Mouse (Mus musculus) forebrain, postnatal 0 days (tissue): ENCODE data around the gene Cyfip2. TPM values are rescaled to one million over a fixed set of nuclear protein-coding genes. Genes with fewer than 3 reads are reported as not detected.
A peak's percentile ranks its signal among the peaks of the same experiment; 100 is the strongest.

Source experiments
- ATAC-seq: fragments of 200-750 bp; cut with Nextera tagmentation; 2 replicates; pipeline ENCODE4 v1.8.0; 2017; ENCODE audit warnings: mild to moderate bottlenecking, moderate library complexity
- DNase-seq: peaks from one replicate; pipeline ENCODE4 v3.0.0-alpha.2; 2015
- H3K27ac ChIP-seq: fragments of 300-500 bp; sonication (generic); 2 replicates; pipeline ENCODE4 v1.5.1; 2014; ENCODE audit warnings: low read depth, mild to moderate bottlenecking, antibody characterized with exemption, low read length, moderate library complexity, mixed read lengths
- H3K27me3 ChIP-seq: fragments of 300-500 bp; sonication (generic); 2 replicates; pipeline ENCODE4 v1.6.1; 2014; ENCODE audit warnings: mild to moderate bottlenecking, low read length, mixed read lengths; ENCODE audit not compliant: insufficient read depth
- H3K36me3 ChIP-seq: fragments of 300-500 bp; sonication (generic); 2 replicates; pipeline ENCODE4 v1.6.1; 2014; ENCODE audit warnings: mild to moderate bottlenecking, moderate library complexity; ENCODE audit not compliant: insufficient read depth
- H3K4me1 ChIP-seq: fragments of 300-500 bp; sonication (generic); 2 replicates; pipeline ENCODE4 v1.6.1; 2014; ENCODE audit warnings: antibody characterized with exemption; ENCODE audit not compliant: insufficient read depth
- H3K4me2 ChIP-seq: fragments of 300-500 bp; sonication (generic); 2 replicates; pipeline ENCODE4 v1.6.1; 2014; ENCODE audit warnings: low read depth, mild to moderate bottlenecking, moderate library complexity
- H3K4me3 ChIP-seq: fragments of 300-500 bp; sonication (generic); 2 replicates; pipeline ENCODE4 v1.5.1; 2014; ENCODE audit warnings: low read depth, low read length, mixed read lengths
- H3K9ac ChIP-seq: fragments of 300-500 bp; sonication (generic); 2 replicates; pipeline ENCODE4 v1.6.1; 2014; ENCODE audit warnings: mild to moderate bottlenecking
- H3K9me3 ChIP-seq: fragments of 300-500 bp; sonication (generic); 2 replicates; pipeline ENCODE4 v1.6.1; 2016; ENCODE audit warnings: low read length
- CTCF ChIP-seq: sonication (generic); IDR thresholded peaks from 2 replicates; pipeline ENCODE4 v1.5.1; 2016; ENCODE audit warnings: antibody characterized with exemption, control low read depth, low read depth
- WGBS: fragments of 180-500 bp; shearing (Covaris S2); extraction: QIAGEN DNeasy Blood & Tissue Kit; methylation state at CpG from one replicate; pipeline ENCODE4 v1.1.7; 2014; 5-methylcytosine and 5-hydroxymethylcytosine counted together
- polyA plus RNA-seq: library from polyadenylated mRNA; unstranded; fragments of >200 nt; fragmentation: Nextera tagmentation; extraction: Ambion mirVana; gene quantifications from 2 replicates; pipeline ENCODE4 v1.2.1, GENCODE M21; 2015
- total RNA-seq: library from RNA; depleted of rRNA; stranded (reverse); fragments of >200 nt; gene quantifications from 2 replicates; pipeline ENCODE4 v1.2.3, GENCODE M21; 2014

Gene Cyfip2
- total and polyA plus RNA-seq, 2 experiments from 2014 or later = 75.8 to 114 TPM

DNA sequence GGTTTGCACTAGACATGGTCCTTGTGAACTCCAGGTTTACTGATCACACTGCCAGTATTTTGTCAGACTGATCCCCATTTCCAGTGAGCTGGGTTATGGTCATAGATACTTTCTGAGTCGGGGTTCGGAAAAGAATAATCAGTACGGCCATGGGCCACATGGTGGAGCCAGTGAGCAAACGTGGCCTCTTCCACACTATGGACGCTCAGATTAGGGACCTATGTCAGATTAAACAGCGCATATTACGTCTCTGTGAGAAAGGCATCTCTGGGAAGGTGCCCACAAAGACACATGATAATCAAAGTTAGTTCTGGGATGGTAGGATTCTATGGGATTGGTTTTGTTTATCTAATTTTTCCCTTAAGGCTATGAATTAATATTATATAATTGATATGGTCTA lies 43.7 kb downstream of the Cyfip2 start:
- Histone ChIP-seq H3K27ac (no peak overlapping the region), H3K4me1 (no peaks in the 10 kb centered on the region), H3K4me2 (no peak overlapping the region), H3K9ac (no peak overlapping the region), H3K27me3 (no peaks in the 10 kb centered on the region), H3K36me3 (peaks cover 80% of the 10 kb centered on the region), H3K4me3 (no peak overlapping the region), H3K9me3 (no peaks in the 10 kb centered on the region)
- TF ChIP-seq CTCF = peak; percentile 86
- DNase-seq = peak; percentile 77
- 15% methylated on average over 7 of the region's 7 CpGs for WGBS
- ATAC-seq = peak; percentile 74

- DNase-seq = no peak
- Histone ChIP-seq H3K27me3 (no peaks in the 10 kb centered on the region), H3K27ac (no peak overlapping the region), H3K9me3 (no peaks in the 10 kb centered on the region), H3K4me2 (no peak overlapping the region), H3K4me1 (no peaks in the 10 kb centered on the region), H3K4me3 (no peak overlapping the region), H3K36me3 (peaks cover 79% of the 10 kb centered on the region), H3K9ac (no peak overlapping the region)
- 91% methylated on average over 11 of the region's 11 CpGs for WGBS
- no peak for ATAC-seq
- TF ChIP-seq CTCF = no peak
These were observed 47.5 kb downstream of the Cyfip2 start for GRCm38 (mm10) chr11:46265031-46265786.

- no peak for TF ChIP-seq CTCF
- no peak for ATAC-seq
- no peaks in the 10 kb centered on the region for H3K27me3 ChIP-seq
- H3K4me2 ChIP-seq = no peak overlapping the region
- no peaks in the 10 kb centered on the region for H3K9me3 ChIP-seq
- H3K36me3 ChIP-seq = peaks cover 79% of the 10 kb centered on the region
- H3K9ac ChIP-seq = no peak overlapping the region
- WGBS = 78% methylated on average over 3 of the region's 3 CpGs
- H3K4me1 ChIP-seq = no peaks in the 10 kb centered on the region
- H3K4me3 ChIP-seq = no peak overlapping the region
- H3K27ac ChIP-seq = no peak overlapping the region
- no peak for DNase-seq
These were observed 48.1 kb downstream of the Cyfip2 start for GRCm38 (mm10) chr11:46264584-46264983.

DNA sequence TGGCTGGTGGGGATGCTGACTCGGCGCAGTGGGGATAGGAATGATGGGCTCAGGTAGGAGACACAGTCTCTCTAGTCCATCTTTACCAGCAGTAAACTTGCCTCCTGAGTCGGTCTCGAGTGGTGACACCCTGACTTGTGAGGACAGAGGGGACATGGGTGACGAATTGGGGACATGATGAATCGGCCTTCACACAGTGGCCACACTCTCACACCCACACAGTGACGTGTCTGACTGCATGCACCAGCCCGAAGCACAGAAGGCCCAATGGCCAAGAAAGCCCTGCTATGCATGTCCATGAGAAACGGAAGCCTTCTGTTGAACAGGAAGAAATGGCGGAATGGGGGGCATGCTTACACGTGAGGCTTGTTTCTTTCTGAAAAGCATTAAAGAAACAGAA lies 49.4 kb downstream of the Cyfip2 start:
- no peak overlapping the region for H3K27ac ChIP-seq
- DNase-seq (no peak), ATAC-seq (no peak)
- H3K4me3 ChIP-seq = no peak overlapping the region
- WGBS = 92% methylated on average over 11 of the region's 11 CpGs
- TF ChIP-seq CTCF = no peak
- H3K4me1 ChIP-seq = no peaks in the 10 kb centered on the region
- H3K9me3 ChIP-seq = no peaks in the 10 kb centered on the region
- no peaks in the 10 kb centered on the region for H3K27me3 ChIP-seq
- peaks cover 82% of the 10 kb centered on the region for H3K36me3 ChIP-seq
- no peak overlapping the region for H3K9ac ChIP-seq
- H3K4me2 ChIP-seq = no peak overlapping the region

- no peak for DNase-seq
- H3K4me3 ChIP-seq = no peak overlapping the region
- H3K4me2 ChIP-seq = no peak overlapping the region
- WGBS = 91% methylated on average over 3 of the region's 3 CpGs
- no peak for TF ChIP-seq CTCF
- ATAC-seq = no peak
- no peaks in the 10 kb centered on the region for H3K27me3 ChIP-seq
- H3K9ac ChIP-seq = no peak overlapping the region
- no peaks in the 10 kb centered on the region for H3K9me3 ChIP-seq
- no peaks in the 10 kb centered on the region for H3K4me1 ChIP-seq
- H3K27ac ChIP-seq = no peak overlapping the region
- H3K36me3 ChIP-seq = peaks cover 80% of the 10 kb centered on the region
These were observed 49.8 kb downstream of the Cyfip2 start for GRCm38 (mm10) chr11:46262854-46263253.

DNA sequence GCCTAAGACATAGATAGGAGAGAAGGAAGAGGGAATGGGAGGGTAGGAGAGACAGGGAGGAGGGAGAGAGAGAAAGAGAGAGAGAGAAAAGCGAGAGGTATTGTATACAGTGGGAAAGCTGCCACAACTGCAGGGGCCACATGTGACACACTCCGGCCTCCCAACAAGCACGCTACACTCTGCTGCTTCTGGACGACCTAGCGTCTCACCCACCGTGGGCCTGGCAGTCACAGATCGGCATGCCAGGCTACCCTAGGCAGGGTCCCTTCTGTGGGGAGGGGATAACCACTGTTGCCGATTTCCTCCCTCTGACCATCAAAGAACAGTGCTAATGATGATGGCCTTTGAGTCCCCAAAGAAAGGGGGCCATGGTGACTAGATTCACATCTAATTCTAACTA lies 53.9 kb downstream of the Cyfip2 start:
- Histone ChIP-seq H3K27me3 (no peaks in the 10 kb centered on the region), H3K27ac (no peak overlapping the region), H3K4me2 (no peak overlapping the region), H3K4me3 (no peak overlapping the region), H3K36me3 (peaks cover 83% of the 10 kb centered on the region), H3K9me3 (no peaks in the 10 kb centered on the region), H3K9ac (no peak overlapping the region), H3K4me1 (no peaks in the 10 kb centered on the region)
- WGBS = 94% methylated on average over 8 of the region's 8 CpGs
- ATAC-seq = no peak
- no peak for DNase-seq
- no peak for TF ChIP-seq CTCF

- no peak for ATAC-seq
- H3K9ac ChIP-seq = no peak overlapping the region
- H3K9me3 ChIP-seq = no peaks in the 10 kb centered on the region
- peaks cover 85% of the 10 kb centered on the region for H3K36me3 ChIP-seq
- WGBS = 75% methylated on average over 4 of the region's 4 CpGs
- no peak overlapping the region for H3K4me3 ChIP-seq
- H3K4me2 ChIP-seq = no peak overlapping the region
- H3K27me3 ChIP-seq = no peaks in the 10 kb centered on the region
- H3K27ac ChIP-seq = no peak overlapping the region
- TF ChIP-seq CTCF = peak; percentile 67
- DNase-seq = no peak
- H3K4me1 ChIP-seq = no peaks in the 10 kb centered on the region
These were observed 54.5 kb downstream of the Cyfip2 start for GRCm38 (mm10) chr11:46258207-46258606.
